Mouse (Mus musculus) brain, embryonic 14.5 days (tissue): ENCODE data around the gene Tbpl2.

Experiments
- CTCF ChIP-seq: fragments of 200-500 bp; IDR thresholded peaks from 2 replicates; pipeline ENCODE4 v1.5.1; 2012; ENCODE audit warnings: inconsistent platforms, mild to moderate bottlenecking, moderate library complexity, borderline replicate concordance; ENCODE audit not compliant: insufficient read depth, insufficient read length; ENCODE audit errors: extremely low read depth
- POLR2A ChIP-seq: fragments of 200-500 bp; IDR thresholded peaks from 2 replicates; pipeline ENCODE4 v1.6.1; 2012; ENCODE audit warnings: mild to moderate bottlenecking, inconsistent platforms, borderline replicate concordance; ENCODE audit not compliant: poor library complexity, insufficient read depth, insufficient read length, severe bottlenecking; ENCODE audit errors: extremely low read depth

DNA sequence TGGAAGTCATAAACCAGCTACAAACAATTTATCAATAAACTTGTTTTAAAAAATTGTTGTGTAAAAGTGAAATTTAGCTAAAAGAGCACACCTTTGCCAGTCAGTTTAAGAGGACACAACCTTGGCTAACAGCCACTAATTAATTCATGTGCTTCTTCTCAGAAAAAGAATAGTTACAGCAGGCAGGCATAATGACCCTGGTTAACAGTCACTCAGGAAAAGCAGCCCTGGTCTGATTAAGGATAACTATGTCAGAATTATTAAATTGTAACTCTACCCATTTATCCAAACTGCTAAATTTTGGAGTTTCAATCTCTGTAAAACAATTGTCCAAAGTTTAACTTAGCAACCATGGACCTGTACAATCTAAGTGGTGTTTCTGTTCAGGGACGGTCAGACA lies 55.9 kb downstream of the Tbpl2 start:
- TF ChIP-seq POLR2A (no peak), CTCF (no peak)
